Mouse (Mus musculus): ENCODE results near the gene Hes6. TPM values are rescaled to one million over a fixed set of nuclear protein-coding genes. Genes with fewer than 3 reads are reported as not detected.

Hes6 gene
- 89.8 and 91.8 TPM in 2 replicates for polyA plus RNA-seq (2012; rRNA removed; ENCODE audit: low replicate concordance)

DNA sequence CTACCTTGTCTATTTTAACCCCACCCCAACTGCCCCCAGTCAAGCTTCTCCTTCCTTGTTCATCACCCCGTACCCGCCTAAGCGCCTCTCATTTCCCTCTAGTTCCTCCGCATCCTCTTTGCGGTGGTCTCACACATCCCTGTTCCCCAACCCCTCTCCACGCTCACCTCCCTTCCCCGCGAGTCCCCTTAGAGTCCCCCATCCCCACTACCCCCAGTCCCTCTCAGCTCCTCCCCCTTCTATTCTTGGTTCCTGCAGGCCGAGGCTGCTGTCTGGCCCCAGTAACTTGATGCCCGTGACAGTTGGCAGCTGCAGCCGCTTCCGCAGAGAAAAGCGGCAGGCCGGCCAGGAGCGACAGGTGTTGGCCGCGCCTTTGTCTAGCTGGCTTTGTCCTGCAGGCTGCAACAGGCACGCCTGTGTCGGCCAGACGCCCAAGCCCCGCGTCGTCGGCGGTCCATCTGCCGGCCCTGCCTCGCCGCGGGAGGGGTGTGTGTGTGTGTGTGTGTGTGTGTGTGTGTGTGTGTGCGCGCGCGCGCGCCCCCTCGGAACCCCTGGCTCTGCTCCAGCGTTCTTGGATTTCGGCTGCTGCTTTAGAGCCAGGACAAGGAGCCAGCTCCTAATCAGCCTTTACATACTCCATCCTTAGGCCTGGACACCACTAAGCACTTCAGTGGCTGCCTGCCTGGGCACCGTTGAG is at the start of gene Hes6:
Hes6 (minus strand) TSS at position 141 of the 697 bp plus-strand sequence.

GRCm38 (mm10) chr1:91459059-91459809 is 45.4 kb upstream of the Hes6 start, which contains the start of gene Per2:
TSS of gene Per2 (minus strand) at chr1:91459324.

GRCm38 (mm10) chr1:91398260-91399062 is 15.4 kb downstream of the Hes6 start, which contains the start of gene Ilkap:
TSS of gene Ilkap (minus strand) at chr1:91398815.

DNA sequence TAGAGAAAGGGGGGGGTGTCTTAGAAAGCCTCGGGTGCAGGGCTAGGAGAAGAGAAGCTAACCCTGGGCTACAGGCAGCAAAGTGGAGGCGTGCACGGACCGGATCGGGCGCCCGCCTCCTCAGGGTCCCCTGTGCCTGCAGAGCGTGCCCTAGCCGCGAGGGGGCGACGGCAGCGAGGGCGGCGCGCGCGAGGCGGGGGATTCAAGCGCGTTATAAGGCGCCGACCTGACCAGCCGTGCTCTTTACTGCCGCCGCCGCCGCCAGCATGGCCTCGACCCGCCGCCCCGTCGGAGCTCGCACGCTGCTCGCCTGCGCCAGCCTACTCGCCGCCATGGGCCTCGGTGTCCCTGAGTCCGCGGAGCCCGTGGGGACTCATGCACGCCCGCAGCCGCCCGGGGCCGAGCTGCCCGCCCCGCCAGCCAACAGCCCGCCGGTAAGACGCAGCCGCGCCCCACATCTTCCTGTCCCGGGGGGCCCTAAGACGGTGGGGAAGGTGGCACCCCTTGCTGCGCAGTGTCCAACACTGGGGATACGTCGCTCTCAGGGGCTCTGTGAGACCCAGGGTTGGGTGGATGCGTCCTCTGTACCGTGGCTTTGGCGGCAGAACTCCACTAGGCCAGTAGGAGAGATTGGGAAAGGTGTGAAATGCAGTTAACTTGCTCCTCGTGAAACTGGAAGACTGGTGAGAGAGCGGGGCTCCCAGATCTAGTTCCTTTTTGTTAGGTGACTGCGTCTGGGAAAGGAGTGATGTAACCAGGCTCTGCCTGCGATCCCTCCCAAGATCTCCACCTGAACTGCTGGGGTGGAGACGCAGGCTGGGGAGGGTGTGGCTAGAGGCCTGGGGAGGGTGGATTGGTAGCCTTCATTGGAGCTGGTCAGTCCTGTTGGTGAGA is 47.4 kb downstream of the Hes6 start, which contains the start of gene Erfe:
Erfe (plus strand) TSS at position 216 of the 894 bp plus-strand sequence.

Other genes with a start within 250 kb of the Hes6 start
- 18.5 and 19.7 TPM in 2 replicates for gene Ramp1, start 234.2 kb downstream of the Hes6 start, polyA plus RNA-seq (2012; rRNA removed; ENCODE audit: low replicate concordance)
- gene Ube2f, start 163.7 kb downstream of the Hes6 start, polyA plus RNA-seq (2012; rRNA removed; ENCODE audit: low replicate concordance), result 7.8 and 12.7 TPM in 2 replicates
- 29.1 and 30.8 TPM in 2 replicates for gene Scly, start 115.7 kb downstream of the Hes6 start, polyA plus RNA-seq (2012; rRNA removed; ENCODE audit: low replicate concordance)
- 0.07 TPM in 1 of 2 replicates, not detected in the other for gene Espnl, start 92.0 kb downstream of the Hes6 start, polyA plus RNA-seq (2012; rRNA removed; ENCODE audit: low replicate concordance)
- 1.2 and 2.5 TPM in 2 replicates for gene Klhl30, start 63.0 kb downstream of the Hes6 start, polyA plus RNA-seq (2012; rRNA removed; ENCODE audit: low replicate concordance)
- 6.0 and 10.1 TPM in 2 replicates for gene Erfe, start 47.6 kb downstream of the Hes6 start, polyA plus RNA-seq (2012; rRNA removed; ENCODE audit: low replicate concordance)
- 36.7 and 44.9 TPM in 2 replicates for gene Ilkap, start 15.2 kb downstream of the Hes6 start, polyA plus RNA-seq (2012; rRNA removed; ENCODE audit: low replicate concordance)
- 3.8 and 5.5 TPM in 2 replicates for gene Per2, start 45.3 kb upstream of the Hes6 start, polyA plus RNA-seq (2012; rRNA removed; ENCODE audit: low replicate concordance)
- 1.8 and 2.9 TPM in 2 replicates for gene Traf3ip1, start 80.6 kb upstream of the Hes6 start, polyA plus RNA-seq (2012; rRNA removed; ENCODE audit: low replicate concordance)
- 2.1 and 3.1 TPM in 2 replicates for gene Asb1, start 126.5 kb upstream of the Hes6 start, polyA plus RNA-seq (2012; rRNA removed; ENCODE audit: low replicate concordance)